Mouse (Mus musculus) G1E (cell line): ENCODE data around the gene Dnajc7.

Experiments
- CTCF ChIP-seq: IDR thresholded peaks from 2 replicates; pipeline ENCODE4 v1.5.1; 2012; ENCODE audit warnings: low read depth, low read length, inconsistent platforms, mixed read lengths
- GATA1 ChIP-seq: IDR thresholded peaks from 2 replicates; pipeline ENCODE4 v1.6.1; 2012; ENCODE audit warnings: borderline replicate concordance, low read length, inconsistent platforms, mixed read lengths
- GATA2 ChIP-seq: IDR thresholded peaks from 2 replicates; pipeline ENCODE4 v1.6.1; 2012; ENCODE audit warnings: low read depth, low read length, inconsistent platforms, borderline replicate concordance
- POLR2AphosphoS5 ChIP-seq: IDR thresholded peaks from 2 replicates; pipeline ENCODE4 v1.6.1; 2012; ENCODE audit warnings: low read depth, low read length, inconsistent platforms; ENCODE audit not compliant: insufficient replicate concordance
- TAL1 ChIP-seq: conservative IDR thresholded peaks from 2 replicates; pipeline ENCODE4 v1.6.1; 2012; ENCODE audit warnings: low read depth, low read length, inconsistent platforms, mixed read lengths

DNA sequence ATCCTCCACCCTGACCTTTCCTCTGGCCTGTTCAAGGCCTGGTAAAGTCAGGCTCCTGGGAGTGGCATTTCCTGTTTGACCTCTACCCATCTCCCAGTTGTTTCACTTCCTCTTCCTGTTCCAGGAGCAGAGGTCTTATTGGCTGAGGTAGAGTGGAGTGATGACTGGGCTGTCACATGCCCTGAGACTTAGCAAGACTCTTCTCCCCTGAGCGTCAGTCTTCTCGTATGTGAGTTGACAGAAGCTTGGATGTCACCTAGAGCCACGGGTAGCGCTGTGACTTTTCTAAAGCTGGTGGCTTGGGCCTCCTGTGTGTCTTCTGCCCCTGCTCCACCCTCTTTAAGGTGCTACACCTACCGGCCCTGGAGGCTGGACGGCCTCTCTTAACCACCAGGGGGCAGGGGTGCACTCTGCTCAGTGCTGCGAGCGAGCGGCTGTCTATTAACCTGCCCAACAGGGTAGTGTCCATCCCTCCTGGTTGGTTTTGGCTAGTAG, 6.8 kb upstream of the Dnajc7 start:
- TF ChIP-seq CTCF = peak; percentile 73
- no peak for TF ChIP-seq POLR2AphosphoS5
- TF ChIP-seq GATA1 = no peak
- TF ChIP-seq TAL1 = no peak
- no peak for TF ChIP-seq GATA2
